19 mouse cellular contexts compared by ENCODE assay signal in genomic region chr17:86456512-86456911, GRCm38 (mm10). TPM values are rescaled to one million over a fixed set of nuclear protein-coding genes. Genes with fewer than 3 reads are reported as not detected.
DNase-seq lines count a peak whose midpoint lies in the region; ATAC-seq and TF ChIP-seq lines count a peak whose summit lies in the region.
"Had no signal": no experiment of that assay in that cellular context is flagged by ENCODE, and none has a peak within 500 bp of the region (broad histone marks: within the 10 kb centered on the region; RNA-seq: fewer than 3 reads in every experiment).

No protein-coding gene starts in this region.

- no peak overlapping the region for H3K9ac ChIP-seq in embryonic facial prominence, embryonic 15.5 days
- H3K9ac ChIP-seq in heart, postnatal 0 days (replicated peaks; ENCODE audit: low read depth, low read length): no peak overlapping the region
- H3K9ac ChIP-seq: forebrain, embryonic 13.5 days; liver, embryonic 12.5 days; midbrain, embryonic 15.5 days had no signal

- H3K4me2 ChIP-seq in embryonic facial prominence, embryonic 15.5 days (replicated peaks): no peak overlapping the region
- no peak overlapping the region for H3K4me2 ChIP-seq in heart, postnatal 0 days (ENCODE audit: low read depth, low read length)
- H3K4me2 ChIP-seq: forebrain, embryonic 13.5 days; liver, embryonic 12.5 days; midbrain, embryonic 15.5 days had no signal

- WGBS in embryonic facial prominence, embryonic 15.5 days: 43% methylated on average over 6 of the region's 6 CpGs
- WGBS in heart, postnatal 0 days: 28% methylated on average over 6 of the region's 6 CpGs

- H3K27me3 ChIP-seq in embryonic facial prominence, embryonic 15.5 days: no peaks in the 10 kb centered on the region
- H3K27me3 ChIP-seq in heart, postnatal 0 days (ENCODE audit: control insufficient read depth, insufficient read depth, low read length): no peaks in the 10 kb centered on the region
- H3K27me3 ChIP-seq: forebrain, embryonic 13.5 days; liver, embryonic 12.5 days; midbrain, embryonic 15.5 days had no signal

- H3K4me1 ChIP-seq in embryonic facial prominence, embryonic 15.5 days: peaks cover 12% of the 10 kb centered on the region; the same call in 1 of the 2 replicates
- H3K4me1 ChIP-seq in heart, postnatal 0 days (ENCODE audit: control insufficient read depth, insufficient read depth): peaks cover 28% of the 10 kb centered on the region
- H3K4me1 ChIP-seq: liver, embryonic 12.5 days had no signal

- TF ChIP-seq EP300 in heart, postnatal 0 days (IDR thresholded peaks at IDR 0.05; ENCODE audit: low read depth): 0 out of 2 replicates have a peak, but pooled peaks have one; percentile 46

- no peak for TF ChIP-seq CTCF in heart, postnatal 0 days (IDR thresholded peaks at IDR 0.05; ENCODE audit: low read depth)

- no peak overlapping the region for H3K4me3 ChIP-seq in embryonic facial prominence, embryonic 15.5 days (replicated peaks)
- H3K4me3 ChIP-seq in heart, postnatal 0 days (ENCODE audit: low read depth, low read length): no peak overlapping the region
- H3K4me3 ChIP-seq: forebrain, embryonic 13.5 days; gastrocnemius, adult 2 months; liver, embryonic 12.5 days; midbrain, embryonic 15.5 days had no signal

- peak; percentile 44 to 46 for DNase-seq in heart, adult 18-20 months
- no peak for DNase-seq in heart, postnatal 25 days (ENCODE audit: low spot score)
- peak; percentile 68 for DNase-seq in Muller cell, postnatal 12 days (ENCODE audit: inconsistent ontology term)
- DNase-seq in heart, postnatal 0 days (ENCODE audit: low spot score): peak; percentile 51
- no peak for DNase-seq in spleen, adult 18-20 months
- no peak for DNase-seq in T-cell, adult 2 months (ENCODE audit: low spot score)
- DNase-seq: gastrocnemius, adult 2 months; kidney, adult 2 months; kidney, postnatal 25 days; right cerebral cortex, postnatal 14 days had no signal

- intact Hi-C loops in heart, postnatal 25 days (cut with DNase I): no loop called here

- no peaks in the 10 kb centered on the region for H3K9me3 ChIP-seq in embryonic facial prominence, embryonic 15.5 days (replicated peaks)
- no peaks in the 10 kb centered on the region for H3K9me3 ChIP-seq in heart, postnatal 0 days (replicated peaks; ENCODE audit: control insufficient read depth, low read length)
- H3K9me3 ChIP-seq: forebrain, embryonic 13.5 days; liver, embryonic 12.5 days; midbrain, embryonic 15.5 days had no signal

- peak; percentile 51; the same call in 1 of the 2 replicates for ATAC-seq in embryonic facial prominence, embryonic 15.5 days (ENCODE audit: insufficient number of reproducible peaks, low FRiP score, low TSS enrichment, low read depth)
- peak; percentile 70 for ATAC-seq in heart, postnatal 0 days (ENCODE audit: insufficient read depth, low read depth)
- ATAC-seq: CD4-positive, CD25-positive, alpha-beta regulatory T cell, adult 4 months; forebrain, embryonic 13.5 days; hindbrain, embryonic 16.5 days; liver, embryonic 12.5 days; midbrain, embryonic 15.5 days had no signal

- no peak overlapping the region for H3K27ac ChIP-seq in embryonic facial prominence, embryonic 15.5 days (replicated peaks)
- peak overlapping the region; percentile 50 for H3K27ac ChIP-seq in heart, postnatal 0 days (ENCODE audit: low read depth)
- H3K27ac ChIP-seq: forebrain, embryonic 13.5 days; gastrocnemius, adult 2 months; liver, embryonic 12.5 days; midbrain, embryonic 15.5 days had no signal

- no peaks in the 10 kb centered on the region for H3K36me3 ChIP-seq in embryonic facial prominence, embryonic 15.5 days
- no peaks in the 10 kb centered on the region for H3K36me3 ChIP-seq in heart, postnatal 0 days (replicated peaks; ENCODE audit: control insufficient read depth, insufficient read depth, low read length)
- H3K36me3 ChIP-seq: liver, embryonic 12.5 days; midbrain, embryonic 15.5 days had no signal

RNA-seq across cellular contexts. Expression of gene Gm10309, which starts 48.5 kb away (rescaled TPM):
- total RNA-seq in heart, adult 18-20 months (2021): under 1 TPM in 1 of 2 experiments, not detected in 1; 0.13 TPM
- not detected for total RNA-seq in heart, postnatal 25 days (2021)
- polyA plus RNA-seq in embryonic facial prominence, embryonic 15.5 days (2015; fragmentation: Nextera tagmentation; extraction: Ambion mirVana): 0.36 and 0.45 TPM in 2 replicates
- total RNA-seq in heart, postnatal 0 days (2014; rRNA removed; ENCODE audit: low replicate concordance): not detected in 2 replicates
- polyA plus RNA-seq in heart, postnatal 0 days (2015; fragmentation: Nextera tagmentation; extraction: Ambion mirVana): 0.10 and 0.12 TPM in 2 replicates
- total RNA-seq: layer of hippocampus, postnatal 25 days; left cerebral cortex, postnatal 36 days; megakaryocyte progenitor cell, adult 5-6 weeks had no signal

Comparison
In these comparisons a context has a peak if more than half of its experiments do, and no peak if none do; other contexts are left out.
1. DNase-seq: peak in heart, adult 18-20 months (2 of 2), Muller cell, postnatal 12 days (single experiment) and heart, postnatal 0 days (single experiment); none in heart, postnatal 25 days (single experiment), spleen, adult 18-20 months (0 of 2) and T-cell, adult 2 months (single experiment).